Comparison of ENCODE assay signal across 8 mouse cellular contexts in genomic region chr1:152090018-152090553, GRCm38 (mm10). TPM values are rescaled to one million over a fixed set of nuclear protein-coding genes. Genes with fewer than 3 reads are reported as not detected.
DNase-seq lines count a peak whose midpoint lies in the region; ATAC-seq and TF ChIP-seq lines count a peak whose summit lies in the region.

1700025G04Rik (minus strand) TSS chr1:152090125.

- H3K4me2 ChIP-seq in lung, embryonic 15.5 days, result peak within 1 kb of the TSS; percentile 94

- in situ Hi-C loops in ES-E14 (cut with MboI; ENCODE audit: low sequenced_read_pairs in 2 of 2, unreplicated experiment in 2 of 2), result no loop called here

- WGBS in lung, embryonic 15.5 days, result under 1% methylated on average over 50 of the region's 66 CpGs

- peaks cover 0 to 4% of the 10 kb centered on the region in 2 experiments; a peak in 1 of 4 replicates for H3K4me1 ChIP-seq in ES-E14 (ENCODE audit: control insufficient read depth in 2 of 2, insufficient read depth in 2 of 2, low read length in 2 of 2, poor library complexity in 1 of 2)
- H3K4me1 ChIP-seq in lung, embryonic 15.5 days, result peaks cover 32% of the 10 kb centered on the region

- H3K27ac ChIP-seq in ES-E14 (ENCODE audit: insufficient read depth, low read depth, low read length, poor library complexity, severe bottlenecking), result no peak within 1 kb of the TSS
- H3K27ac ChIP-seq in lung, embryonic 15.5 days, result peak within 1 kb of the TSS; percentile 86

- ATAC-seq in lung, embryonic 15.5 days (ENCODE audit: borderline replicate concordance, extremely low read depth, low FRiP score, low TSS enrichment), result peak; percentile 92

- H3K27me3 ChIP-seq in lung, embryonic 15.5 days, result no peaks in the 10 kb centered on the region

- no peak for DNase-seq in ES-E14 (ENCODE audit: low read depth, low spot score)
- DNase-seq in cerebellum, adult 11-12 months, result peak; percentile 91
- DNase-seq in forelimb bud, embryonic 11.5 days (ENCODE audit: low read depth, low spot score), result peak; percentile 73
- peak; percentile 90 for DNase-seq in heart, postnatal 4 days
- DNase-seq in layer of hippocampus, adult 9-11 months, result peak; percentile 86
- DNase-seq in ovary, adult 18-20 months (ENCODE audit: low spot score), result peak; percentile 82
- peak; percentile 72 to 76 for DNase-seq in thymus, adult 18-20 months

- H3K9me3 ChIP-seq in ES-E14 (ENCODE audit: control insufficient read depth, insufficient read depth, low read depth, low read length), result no peaks in the 10 kb centered on the region
- no peaks in the 10 kb centered on the region for H3K9me3 ChIP-seq in lung, embryonic 15.5 days

- H3K4me3 ChIP-seq in ES-E14 (ENCODE audit: insufficient read depth in 1 of 2, low read depth in 1 of 2, low read length in 2 of 2, poor library complexity in 1 of 2, severe bottlenecking in 1 of 2), result peak within 1 kb of the TSS; percentile 84 to 85
- H3K4me3 ChIP-seq in lung, embryonic 15.5 days, result peak within 1 kb of the TSS; percentile 95

- H3K36me3 ChIP-seq in ES-E14 (ENCODE audit: control insufficient read depth, insufficient read depth, low read length, poor library complexity, severe bottlenecking), result no peaks in the 10 kb centered on the region
- no peaks in the 10 kb centered on the region for H3K36me3 ChIP-seq in lung, embryonic 15.5 days

- peak within 1 kb of the TSS; percentile 72 for H3K9ac ChIP-seq in ES-E14 (ENCODE audit: insufficient read depth, low read depth, low read length, poor library complexity, severe bottlenecking)
- peak within 1 kb of the TSS; percentile 94 for H3K9ac ChIP-seq in lung, embryonic 15.5 days

TF ChIP-seq in ES-E14, 5 proteins besides CTCF, POLR2A, EP300 and RAD21:
- TF ChIP-seq MAFK (IDR thresholded peaks at IDR 0.05; ENCODE audit: insufficient read depth, low read depth, low read length) (no peak), CHD2 (IDR thresholded peaks at IDR 0.05; ENCODE audit: low read depth, low read length) (no peak), HCFC1 (IDR thresholded peaks at IDR 0.05; ENCODE audit: borderline replicate concordance, insufficient read depth, low read length) (peak; percentile 4; the same call in 1 of the 2 replicates), ZNF384 (IDR thresholded peaks at IDR 0.05; ENCODE audit: low read depth, low read length) (no peak), ZC3H11A (IDR thresholded peaks at IDR 0.05; ENCODE audit: borderline replicate concordance, low read depth, low read length) (no peak)
TF ChIP-seq in ES-E14: peak in this region for 1.

RNA-seq across cellular contexts. Expression of gene 1700025G04Rik, which starts in this region (rescaled TPM):
- total RNA-seq in ES-E14 (2012; rRNA removed), result 2.1 and 2.4 TPM in 2 replicates
- total RNA-seq in heart, postnatal 4 days (2021), result 10 to 100 TPM; 62.8 to 67.7 TPM
- 23.5 and 27.0 TPM in 2 replicates for polyA plus RNA-seq in lung, embryonic 15.5 days (2015; fragmentation: Nextera tagmentation; extraction: Ambion mirVana)

Comparison
In these comparisons a context has a peak if more than half of its experiments do, and no peak if none do; other contexts are left out.
1. RNA of gene 1700025G04Rik (total RNA-seq): 62.8 to 67.7 TPM in heart, postnatal 4 days; 2.1 to 2.4 TPM in ES-E14; every median in the first group is over 10 times any median in the second.